Mouse (Mus musculus): ENCODE measurements around the gene Nkx1-2. TPM values are rescaled to one million over a fixed set of nuclear protein-coding genes. Genes with fewer than 3 reads are reported as not detected.

Gene Nkx1-2
- total RNA-seq (2023): not detected

DNA sequence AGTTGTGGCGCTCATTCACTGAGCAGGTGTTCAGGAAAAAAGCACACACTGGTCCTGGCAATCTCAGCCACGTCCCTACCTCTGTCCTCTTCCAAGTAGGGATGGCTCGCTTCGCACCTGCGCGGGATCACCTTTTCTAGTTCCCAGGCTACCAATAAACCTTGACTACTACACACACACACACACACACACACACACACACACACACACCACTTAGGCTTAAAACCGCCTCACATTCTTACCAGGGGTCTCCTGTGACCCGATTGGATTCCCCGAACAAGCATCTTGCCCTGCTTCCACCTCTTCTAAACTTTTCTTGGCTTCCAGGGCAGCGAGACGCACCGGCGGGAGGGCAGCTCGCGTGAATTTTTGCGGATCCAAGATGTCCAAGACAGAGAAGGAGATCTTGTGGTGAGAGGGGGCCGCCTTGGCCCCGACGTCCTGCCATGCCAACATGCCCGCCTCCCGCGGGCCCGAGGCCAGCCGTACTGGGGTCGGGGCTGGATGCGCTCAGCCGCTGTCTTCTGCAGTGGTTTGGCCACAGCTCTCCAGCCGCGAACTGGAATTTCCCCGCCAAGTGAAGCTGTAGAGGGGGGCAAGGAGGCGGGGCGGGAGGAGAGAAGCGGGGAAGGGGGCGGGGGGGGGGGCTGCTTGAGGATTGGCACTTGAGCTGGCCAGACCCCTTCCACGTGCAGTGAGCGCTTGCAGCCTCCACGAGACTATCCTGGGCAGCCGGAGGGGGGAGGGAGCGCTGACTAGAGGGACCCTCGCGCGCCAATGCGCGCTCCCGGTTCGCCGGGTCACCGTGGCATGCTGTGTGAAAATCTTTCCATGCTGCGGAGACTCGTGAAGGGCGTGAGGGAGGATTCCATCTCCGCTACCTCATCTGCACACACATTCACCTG, at the start of gene Nkx1-2:
Nkx1-2 (minus strand) TSS at position 567 of the 905 bp plus-strand sequence.

DNA sequence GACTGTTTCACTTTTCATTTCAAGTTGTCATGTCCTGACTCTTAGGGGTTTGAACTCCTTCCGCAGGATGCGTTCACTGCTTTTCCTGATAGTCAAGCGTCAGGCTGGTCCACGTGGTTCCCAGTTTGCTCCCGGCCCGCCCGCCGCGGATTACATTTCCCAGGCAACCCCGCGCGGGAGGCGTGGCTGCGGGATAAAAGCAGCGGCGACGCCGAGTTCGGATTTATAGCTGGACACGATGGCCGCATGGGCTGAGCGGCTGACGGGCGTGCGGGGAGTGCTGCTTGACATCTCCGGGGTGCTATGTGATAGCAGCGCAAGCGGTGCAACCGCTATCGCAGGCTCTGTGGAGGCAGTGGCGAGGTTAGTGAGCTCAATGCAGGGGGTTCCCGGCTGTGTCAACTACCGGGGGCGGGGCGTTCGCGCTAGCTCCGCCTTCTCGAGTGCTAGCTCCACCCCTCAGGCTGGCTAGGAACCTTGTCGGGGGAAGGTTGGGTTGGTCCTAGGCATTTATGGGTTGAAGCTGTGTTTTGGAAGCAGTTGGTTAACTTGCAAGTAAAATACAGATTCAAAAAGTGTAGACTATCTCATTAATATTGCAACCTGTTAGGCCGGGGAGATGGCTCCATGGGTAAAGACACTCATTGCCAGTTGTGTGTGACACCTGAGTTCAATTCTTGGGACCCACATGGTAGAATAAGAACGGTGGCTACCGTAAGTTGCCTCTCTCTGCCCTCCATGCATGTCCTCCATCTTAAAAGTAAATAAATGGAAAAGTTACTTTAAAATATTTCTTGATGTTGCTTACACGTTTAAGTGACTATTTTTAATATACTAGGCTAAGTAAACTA, 11.3 kb upstream of the Nkx1-2 start, which contains the start of gene Lhpp:
Lhpp (plus strand) TSS at position 171 of the 851 bp plus-strand sequence.

DNA sequence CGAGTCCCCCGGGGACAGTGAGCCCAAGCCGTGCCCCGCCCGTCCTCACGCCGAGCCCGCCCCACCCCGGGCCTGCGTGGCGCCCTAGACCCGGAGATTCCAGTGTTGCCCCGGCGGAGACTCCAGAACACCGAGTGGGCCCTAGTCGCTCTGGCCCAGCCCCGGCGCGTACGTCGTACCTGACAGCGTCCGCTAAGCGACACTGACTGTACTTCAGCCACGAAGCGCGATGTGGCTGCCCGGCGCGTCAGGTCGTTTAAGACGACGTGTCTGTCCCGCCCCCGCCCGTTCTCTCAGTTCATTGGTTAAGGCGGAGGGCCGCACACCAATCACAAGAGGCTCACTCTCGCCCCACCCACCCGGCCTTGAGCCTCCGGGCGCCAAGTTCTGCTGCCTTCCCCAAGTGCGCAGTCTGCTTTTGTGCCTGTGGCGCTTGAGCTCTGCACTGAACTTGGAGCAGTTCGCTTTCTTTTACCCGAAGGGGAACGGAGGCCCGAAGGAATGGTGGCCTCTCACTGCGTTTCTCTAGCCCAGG, 23.3 kb downstream of the Nkx1-2 start, which contains the start of gene Oat:
Oat (minus strand) TSS at position 283 of the 535 bp plus-strand sequence.

Other genes starting within 250 kb of the Nkx1-2 start
- 10 to 100 TPM; 82.9 to 85.6 TPM for gene Oat, start 23.2 kb downstream of the Nkx1-2 start, total RNA-seq (2023)
- 1 to 10 TPM; 2.4 to 4.4 TPM for gene Lhpp, start 11.0 kb upstream of the Nkx1-2 start, total RNA-seq (2023)
- gene Fam53b, start 214.2 kb upstream of the Nkx1-2 start, total RNA-seq (2023): 10 to 100 TPM; 69.8 to 69.9 TPM

All from B cell, adult 67 days (primary cell).